Mouse (Mus musculus): ENCODE measurements around the gene Arhgap6. TPM values are rescaled to one million over a fixed set of nuclear protein-coding genes. Genes with fewer than 3 reads are reported as not detected.

Gene Arhgap6
- total and polyA plus RNA-seq, 3 experiments: 1.7 to 3.3 (median 2.8) TPM

DNA sequence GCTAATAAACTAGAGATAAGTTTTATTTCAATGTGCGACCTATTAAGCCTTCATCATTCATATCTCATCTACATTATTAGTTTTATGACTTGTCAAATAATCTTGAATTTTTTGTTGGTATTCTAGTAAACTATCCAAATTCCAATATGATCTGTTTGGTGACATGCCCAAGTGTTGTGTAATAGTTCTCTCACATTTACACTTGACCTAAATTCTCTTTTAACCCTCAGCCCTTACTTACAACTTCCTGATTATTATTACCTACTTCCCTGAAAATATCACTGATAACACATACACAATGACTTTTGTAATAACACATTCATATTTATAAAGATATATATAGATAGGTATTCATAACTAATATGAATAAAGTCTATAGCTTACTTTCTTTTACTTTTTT is 461.0 kb downstream of the Arhgap6 start:
- Histone ChIP-seq H3K4me1 (ENCODE audit: control insufficient read depth, insufficient read depth, low read length) (peaks cover 2% of the 10 kb centered on the region; the same call in 1 of the 2 replicates), H3K9ac (ENCODE audit: low read depth, low read length) (no peak overlapping the region), H3K27ac (no peak overlapping the region), H3K27me3 (ENCODE audit: control insufficient read depth, insufficient read depth, low read length) (no peaks in the 10 kb centered on the region), H3K79me2 (replicated peaks; ENCODE audit: control insufficient read depth, insufficient read depth, low read length) (no peaks in the 10 kb centered on the region), H3K36me3 (ENCODE audit: control insufficient read depth, insufficient read depth, low read length) (no peaks in the 10 kb centered on the region), H3K4me3 (no peak overlapping the region)
- 75% methylated on average over 1 of the region's 1 CpGs for WGBS
- intact Hi-C loops (cut with DNase I): no loop called here
- TF ChIP-seq POLR2A (IDR thresholded peaks at IDR 0.05; ENCODE audit: insufficient read depth, low read depth, low read length): no peak
- TF ChIP-seq CTCF (IDR thresholded peaks at IDR 0.05): no peak
- no peak for TF ChIP-seq EP300 (IDR thresholded peaks at IDR 0.05; ENCODE audit: insufficient read depth, low read depth, low read length)
- DNase-seq: no peak

DNA sequence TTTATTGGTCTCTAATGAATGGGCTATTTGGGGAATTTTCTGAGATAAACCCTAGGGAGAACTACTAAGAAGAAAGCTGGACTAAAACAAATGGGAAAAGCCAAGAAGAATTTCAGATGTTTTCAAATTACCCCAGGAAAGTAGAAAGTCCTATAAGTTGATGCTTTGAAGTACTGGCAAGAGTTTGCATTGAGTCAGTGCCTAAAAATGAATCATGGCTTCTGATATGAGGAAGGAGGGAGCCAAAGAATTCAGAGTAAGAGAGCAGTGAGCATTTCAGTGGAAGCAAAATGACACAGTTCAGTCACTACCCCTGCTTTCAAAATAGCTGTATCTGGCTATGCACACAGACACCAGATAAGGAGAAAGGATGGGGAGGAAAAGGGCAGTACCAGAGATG is 461.8 kb downstream of the Arhgap6 start:
- Histone ChIP-seq H3K4me3 (no peak overlapping the region), H3K9ac (ENCODE audit: low read depth, low read length) (no peak overlapping the region), H3K79me2 (replicated peaks; ENCODE audit: control insufficient read depth, insufficient read depth, low read length) (no peaks in the 10 kb centered on the region), H3K36me3 (ENCODE audit: control insufficient read depth, insufficient read depth, low read length) (no peaks in the 10 kb centered on the region), H3K27ac (no peak overlapping the region), H3K27me3 (ENCODE audit: control insufficient read depth, insufficient read depth, low read length) (no peaks in the 10 kb centered on the region), H3K4me1 (ENCODE audit: control insufficient read depth, insufficient read depth, low read length) (peaks cover 2% of the 10 kb centered on the region; the same call in 1 of the 2 replicates)
- no peak for TF ChIP-seq EP300 (IDR thresholded peaks at IDR 0.05; ENCODE audit: insufficient read depth, low read depth, low read length)
- TF ChIP-seq CTCF (IDR thresholded peaks at IDR 0.05): no peak
- no peak for TF ChIP-seq POLR2A (IDR thresholded peaks at IDR 0.05; ENCODE audit: insufficient read depth, low read depth, low read length)
- intact Hi-C loops (cut with DNase I): no loop called here
- DNase-seq: no peak

DNA sequence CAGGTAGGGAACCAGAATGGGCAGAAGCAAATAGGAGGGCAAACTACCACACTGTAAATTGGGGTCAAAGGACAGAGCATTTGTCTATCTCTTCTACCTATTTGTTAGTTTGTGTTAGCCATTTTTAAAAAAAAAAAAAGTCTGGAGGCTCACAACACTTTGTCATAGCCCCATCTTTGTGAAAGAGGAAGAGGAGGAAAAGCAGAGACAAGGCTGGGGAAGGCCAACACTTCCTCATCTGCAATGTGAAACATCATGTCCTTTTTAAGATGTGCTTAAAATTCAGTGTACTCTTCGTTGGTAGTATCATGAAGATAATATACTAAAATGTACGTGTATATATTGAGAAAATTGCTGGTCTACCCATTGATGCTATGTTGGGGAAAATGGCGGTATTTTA is 466.1 kb downstream of the Arhgap6 start:
- Histone ChIP-seq H3K27me3 (ENCODE audit: control insufficient read depth, insufficient read depth, low read length) (no peaks in the 10 kb centered on the region), H3K9ac (ENCODE audit: low read depth, low read length) (no peak overlapping the region), H3K79me2 (replicated peaks; ENCODE audit: control insufficient read depth, insufficient read depth, low read length) (no peaks in the 10 kb centered on the region), H3K36me3 (ENCODE audit: control insufficient read depth, insufficient read depth, low read length) (no peaks in the 10 kb centered on the region), H3K27ac (no peak overlapping the region), H3K4me3 (no peak overlapping the region), H3K4me1 (ENCODE audit: control insufficient read depth, insufficient read depth, low read length) (peaks cover 2% of the 10 kb centered on the region)
- 68% methylated on average over 3 of the region's 3 CpGs for WGBS
- TF ChIP-seq CTCF (IDR thresholded peaks at IDR 0.05) (no peak), EP300 (IDR thresholded peaks at IDR 0.05; ENCODE audit: insufficient read depth, low read depth, low read length) (no peak), POLR2A (IDR thresholded peaks at IDR 0.05; ENCODE audit: insufficient read depth, low read depth, low read length) (no peak)
- intact Hi-C loops (cut with DNase I): no loop called here
- no peak for DNase-seq

DNA sequence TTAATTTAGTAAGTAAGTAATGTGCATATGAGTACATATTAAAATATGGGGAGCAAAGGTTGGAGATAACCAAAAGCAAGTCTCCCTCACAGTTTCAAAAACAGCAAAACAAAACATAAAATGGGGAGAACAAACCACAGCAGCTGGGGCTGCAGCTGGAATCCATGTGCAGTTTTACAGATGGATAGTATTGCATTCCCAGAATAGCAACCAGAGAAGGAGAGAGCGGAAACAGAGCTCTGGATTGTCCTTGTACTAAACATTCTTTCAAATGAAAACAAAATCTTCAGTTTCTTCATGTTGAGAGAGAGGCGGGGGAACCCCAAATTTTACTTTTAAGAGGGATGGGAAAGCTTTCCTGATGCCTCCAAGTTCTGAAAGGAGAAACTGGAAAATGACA is 467.3 kb downstream of the Arhgap6 start:
- Histone ChIP-seq H3K27ac (peak overlapping the region; percentile 38; the same call in 1 of the 2 replicates), H3K9ac (ENCODE audit: low read depth, low read length) (no peak overlapping the region), H3K4me3 (no peak overlapping the region), H3K36me3 (ENCODE audit: control insufficient read depth, insufficient read depth, low read length) (no peaks in the 10 kb centered on the region), H3K4me1 (ENCODE audit: control insufficient read depth, insufficient read depth, low read length) (peaks cover 2% of the 10 kb centered on the region), H3K79me2 (replicated peaks; ENCODE audit: control insufficient read depth, insufficient read depth, low read length) (no peaks in the 10 kb centered on the region), H3K27me3 (ENCODE audit: control insufficient read depth, insufficient read depth, low read length) (no peaks in the 10 kb centered on the region)
- intact Hi-C loops (cut with DNase I): no loop called here
- TF ChIP-seq CTCF (IDR thresholded peaks at IDR 0.05) (no peak), EP300 (IDR thresholded peaks at IDR 0.05; ENCODE audit: insufficient read depth, low read depth, low read length) (no peak)
- 51% methylated on average over 2 of the region's 2 CpGs for WGBS
- peak in 1 of 2 experiments; percentile 2 for DNase-seq

DNA sequence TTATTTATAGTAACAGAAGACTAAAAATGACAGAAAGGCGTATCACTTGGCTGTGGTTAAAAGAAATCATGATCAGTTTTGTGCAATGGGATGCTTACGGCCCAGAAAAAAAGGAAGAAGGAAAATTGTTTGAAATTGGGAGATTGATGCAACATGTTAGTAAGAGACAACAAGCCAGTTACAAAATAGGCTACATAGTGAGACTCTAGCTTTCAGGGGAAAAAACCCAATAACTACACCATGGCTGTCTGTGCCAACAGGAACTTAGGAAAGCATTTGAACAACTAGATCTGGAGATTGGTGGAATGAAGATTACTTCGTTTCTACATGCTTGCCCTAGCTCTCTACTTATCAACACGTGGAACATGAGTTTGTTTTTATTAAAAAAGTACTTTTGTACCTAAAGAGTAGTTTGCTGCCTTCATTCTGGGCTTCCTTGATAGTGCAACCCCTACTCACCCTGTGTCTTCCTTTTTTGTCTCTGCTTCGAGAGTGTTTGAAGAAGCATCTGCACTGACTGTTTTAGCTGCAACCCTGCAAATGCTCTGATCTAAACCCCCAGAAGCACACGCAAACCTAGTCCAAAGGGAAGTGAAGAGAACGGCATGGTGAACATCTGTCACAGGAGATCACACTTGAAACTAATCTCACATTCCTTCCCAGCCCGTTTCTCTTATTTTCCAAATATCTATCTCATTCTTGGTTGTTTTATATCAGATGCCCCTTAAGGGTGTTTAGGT is 468.7 kb downstream of the Arhgap6 start:
- WGBS: 57% methylated on average over 8 of the region's 8 CpGs
- no peaks in the 10 kb centered on the region for H3K36me3 ChIP-seq (ENCODE audit: control insufficient read depth, insufficient read depth, low read length)
- no peaks in the 10 kb centered on the region for H3K79me2 ChIP-seq (replicated peaks; ENCODE audit: control insufficient read depth, insufficient read depth, low read length)
- no peak overlapping the region for H3K27ac ChIP-seq
- H3K27me3 ChIP-seq (ENCODE audit: control insufficient read depth, insufficient read depth, low read length): no peaks in the 10 kb centered on the region
- H3K4me1 ChIP-seq (ENCODE audit: control insufficient read depth, insufficient read depth, low read length): no peaks in the 10 kb centered on the region; the same call in 1 of the 2 replicates
- H3K9ac ChIP-seq (ENCODE audit: low read depth, low read length): no peak overlapping the region
- H3K4me3 ChIP-seq: no peak overlapping the region
- no peak for DNase-seq
- intact Hi-C loops (cut with DNase I): no loop called here
- TF ChIP-seq POLR2A (IDR thresholded peaks at IDR 0.05; ENCODE audit: insufficient read depth, low read depth, low read length) (no peak), EP300 (IDR thresholded peaks at IDR 0.05; ENCODE audit: insufficient read depth, low read depth, low read length) (no peak), CTCF (IDR thresholded peaks at IDR 0.05) (no peak)

DNA sequence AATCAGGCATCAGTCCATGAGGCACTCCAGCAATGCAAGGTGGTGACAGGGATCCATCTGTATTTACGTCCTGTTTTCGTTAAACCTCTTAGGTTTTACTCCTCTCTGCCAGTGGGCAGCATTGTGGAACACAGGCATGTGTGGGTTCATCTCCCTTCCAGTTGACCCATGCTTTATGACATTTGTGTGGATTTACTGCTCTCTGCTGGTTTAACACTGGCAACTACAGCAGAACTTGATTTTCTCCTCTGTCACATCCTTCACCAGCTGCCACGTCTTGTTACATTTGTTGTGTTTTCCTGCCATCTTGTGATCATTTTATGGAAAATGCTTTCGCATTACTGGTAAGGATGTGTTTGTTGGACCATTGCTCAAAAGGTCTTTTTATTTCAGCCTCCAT is 504.7 kb downstream of the Arhgap6 start:
- Histone ChIP-seq H3K27me3 (ENCODE audit: control insufficient read depth, insufficient read depth, low read length) (no peaks in the 10 kb centered on the region), H3K79me2 (replicated peaks; ENCODE audit: control insufficient read depth, insufficient read depth, low read length) (no peaks in the 10 kb centered on the region), H3K9ac (ENCODE audit: low read depth, low read length) (no peak overlapping the region), H3K36me3 (ENCODE audit: control insufficient read depth, insufficient read depth, low read length) (no peaks in the 10 kb centered on the region), H3K4me1 (ENCODE audit: control insufficient read depth, insufficient read depth, low read length) (no peaks in the 10 kb centered on the region), H3K27ac (no peak overlapping the region), H3K4me3 (no peak overlapping the region)
- WGBS: 35% methylated on average over 4 of the region's 4 CpGs
- peak; percentile 62 for TF ChIP-seq CTCF (IDR thresholded peaks at IDR 0.05)
- no peak for TF ChIP-seq POLR2A (IDR thresholded peaks at IDR 0.05; ENCODE audit: insufficient read depth, low read depth, low read length)
- intact Hi-C loops (cut with DNase I): loop anchor here (1.0 kb wide), 1 partner anchor 361 kb away; no protein-coding TSS in a partner anchor
- no peak for DNase-seq

Measured in heart, adult 2 months (tissue).